Mouse (Mus musculus) stomach, postnatal 0 days (tissue): ENCODE measurements around the gene Slc46a1. TPM values are rescaled to one million over a fixed set of nuclear protein-coding genes. Genes with fewer than 3 reads are reported as not detected.
A peak's percentile ranks its signal among the peaks of the same experiment; 100 is the strongest.

Source experiments
- ATAC-seq: fragments of 200-750 bp; cut with Nextera tagmentation; 2 replicates; pipeline ENCODE4 v1.8.0; 2017; ENCODE audit not compliant: low FRiP score, low TSS enrichment
- DNase-seq: peaks from one replicate; pipeline ENCODE4 v3.0.0-alpha.2; 2016; ENCODE audit warnings: low spot score
- H3K27ac ChIP-seq: fragments of 300-500 bp; sonication (generic); replicated peaks from 2 replicates; pipeline ENCODE4 v1.5.1; 2014; ENCODE audit warnings: mild to moderate bottlenecking, control low read depth
- H3K27me3 ChIP-seq: fragments of 300-500 bp; sonication (generic); 2 replicates; pipeline ENCODE4 v1.6.1; 2014; ENCODE audit warnings: low read length; ENCODE audit not compliant: control insufficient read depth, insufficient read depth
- H3K36me3 ChIP-seq: fragments of 300-500 bp; sonication (generic); 2 replicates; pipeline ENCODE4 v1.6.1; 2014; ENCODE audit warnings: low read length, mixed read lengths; ENCODE audit not compliant: control insufficient read depth, insufficient read depth
- H3K4me1 ChIP-seq: fragments of 300-500 bp; sonication (generic); replicated peaks from 2 replicates; pipeline ENCODE4 v1.6.1; 2014; ENCODE audit warnings: antibody characterized with exemption; ENCODE audit not compliant: control insufficient read depth, insufficient read depth
- H3K4me2 ChIP-seq: fragments of 300-500 bp; sonication (generic); replicated peaks from 2 replicates; pipeline ENCODE4 v1.6.1; 2014; ENCODE audit warnings: low read depth, mild to moderate bottlenecking, control low read depth, moderate library complexity
- H3K4me3 ChIP-seq: fragments of 300-500 bp; sonication (generic); 2 replicates; pipeline ENCODE4 v1.5.1; 2014; ENCODE audit warnings: low read depth, low read length, control low read depth
- H3K9ac ChIP-seq: fragments of 300-500 bp; sonication (generic); 2 replicates; pipeline ENCODE4 v1.6.1; 2014; ENCODE audit warnings: mild to moderate bottlenecking, low read length, control low read depth, mixed read lengths
- H3K9me3 ChIP-seq: fragments of 300-500 bp; sonication (generic); 2 replicates; pipeline ENCODE4 v1.6.1; 2016; ENCODE audit warnings: low read length; ENCODE audit not compliant: control insufficient read depth
- CTCF ChIP-seq: IDR thresholded peaks from 2 replicates; pipeline ENCODE4 v1.5.1; 2016; ENCODE audit warnings: antibody characterized with exemption, low read depth, mild to moderate bottlenecking, moderate library complexity
- EP300 ChIP-seq: optimal IDR thresholded peaks from 2 replicates; pipeline ENCODE3; 2016; ENCODE audit warnings: antibody characterized with exemption
- WGBS: fragments of 180-500 bp; shearing (Covaris S2); extraction: QIAGEN DNeasy Blood & Tissue Kit; methylation state at CpG from one replicate; pipeline ENCODE4 v1.1.7; 2014; 5-methylcytosine and 5-hydroxymethylcytosine counted together
- polyA plus RNA-seq: library from polyadenylated mRNA; unstranded; fragments of >200 nt; fragmentation: Nextera tagmentation; extraction: Ambion mirVana; gene quantifications from 2 replicates; pipeline ENCODE4 v1.2.1, GENCODE M21; 2015

Slc46a1 gene
- polyA plus RNA-seq, 1 experiment from 2014 or later = 16.9 TPM

DNA sequence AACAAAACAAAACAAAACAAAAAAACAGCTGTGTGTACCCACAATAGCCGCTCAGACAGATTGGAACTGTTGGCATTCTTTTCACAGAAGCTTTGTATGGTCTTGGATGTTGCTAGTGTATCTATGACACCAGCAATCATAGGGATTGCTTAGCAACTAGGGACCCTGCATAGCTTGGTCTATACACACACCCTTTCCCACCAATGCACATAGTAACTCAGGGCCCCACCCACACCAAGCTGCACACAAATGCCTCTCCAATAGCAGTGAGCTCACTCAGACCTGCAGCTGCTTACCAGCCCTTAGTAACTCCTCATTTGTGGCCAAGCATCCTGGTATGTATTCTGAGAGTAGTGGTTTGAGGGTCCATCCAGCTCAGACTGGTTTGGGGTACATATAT lies 17.3 kb upstream of the Slc46a1 start:
- DNase-seq (no peak), ATAC-seq (no peak)
- Histone ChIP-seq H3K4me3 (no peak overlapping the region), H3K9ac (no peak overlapping the region), H3K4me1 (no peaks in the 10 kb centered on the region), H3K27me3 (no peaks in the 10 kb centered on the region), H3K36me3 (no peaks in the 10 kb centered on the region), H3K4me2 (no peak overlapping the region), H3K9me3 (no peaks in the 10 kb centered on the region), H3K27ac (no peak overlapping the region)
- 71% methylated on average over 1 of the region's 1 CpGs for WGBS
- TF ChIP-seq EP300 (no peak), CTCF (no peak)

GRCm38 (mm10) chr11:78450337-78450736 lies 15.2 kb upstream of the Slc46a1 start:
- H3K4me1 ChIP-seq = no peaks in the 10 kb centered on the region
- H3K4me3 ChIP-seq = no peak overlapping the region
- H3K36me3 ChIP-seq = no peaks in the 10 kb centered on the region
- no peak for TF ChIP-seq EP300
- TF ChIP-seq CTCF = no peak
- H3K4me2 ChIP-seq = no peak overlapping the region
- DNase-seq = no peak
- H3K27me3 ChIP-seq = no peaks in the 10 kb centered on the region
- no peaks in the 10 kb centered on the region for H3K9me3 ChIP-seq
- 42% methylated on average over 2 of the region's 2 CpGs for WGBS
- H3K27ac ChIP-seq = no peak overlapping the region
- H3K9ac ChIP-seq = no peak overlapping the region
- ATAC-seq = no peak

DNA sequence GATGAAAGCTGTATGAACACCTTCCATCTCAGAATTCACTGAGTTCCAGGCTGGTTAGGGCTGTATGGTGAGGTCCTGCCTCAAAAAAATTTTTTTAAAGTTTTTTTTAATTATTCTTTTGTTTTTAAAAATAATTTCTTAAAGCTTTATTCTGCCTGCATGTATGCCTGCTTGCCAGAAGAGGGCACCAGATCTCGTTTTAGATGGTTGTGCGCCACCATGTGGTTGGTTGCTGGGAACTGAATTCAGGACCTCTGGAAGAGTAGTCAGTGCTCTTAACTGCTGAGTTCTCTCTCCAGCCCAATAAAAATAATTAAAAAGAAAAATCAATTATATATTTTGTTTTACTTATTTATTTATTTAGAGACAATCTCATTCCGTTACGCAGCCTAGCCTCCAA lies 11.8 kb upstream of the Slc46a1 start:
- Histone ChIP-seq H3K4me2 (no peak overlapping the region), H3K36me3 (no peaks in the 10 kb centered on the region), H3K4me3 (no peak overlapping the region), H3K27ac (no peak overlapping the region), H3K9me3 (no peaks in the 10 kb centered on the region), H3K9ac (no peak overlapping the region), H3K27me3 (no peaks in the 10 kb centered on the region), H3K4me1 (no peaks in the 10 kb centered on the region)
- no peak for TF ChIP-seq EP300
- peak; percentile 96 for TF ChIP-seq CTCF
- ATAC-seq = no peak
- WGBS = 16% methylated on average over 4 of the region's 4 CpGs
- peak; percentile 74 for DNase-seq

GRCm38 (mm10) chr11:78454276-78454675 lies 11.2 kb upstream of the Slc46a1 start:
- 68% methylated on average over 7 of the region's 7 CpGs for WGBS

GRCm38 (mm10) chr11:78455308-78455707 lies 10.2 kb upstream of the Slc46a1 start:
- Histone ChIP-seq H3K4me1 (no peaks in the 10 kb centered on the region), H3K27me3 (no peaks in the 10 kb centered on the region), H3K27ac (no peak overlapping the region), H3K9me3 (no peaks in the 10 kb centered on the region), H3K4me3 (no peak overlapping the region), H3K4me2 (no peak overlapping the region), H3K9ac (no peak overlapping the region), H3K36me3 (no peaks in the 10 kb centered on the region)
- WGBS = 23% methylated on average over 5 of the region's 5 CpGs
- ATAC-seq (no peak), DNase-seq (peak; percentile 54)
- no peak for TF ChIP-seq EP300
- peak; percentile 79 for TF ChIP-seq CTCF

More at GRCm38 (mm10) chr11:78454276-78454675, 11.2 kb upstream of the Slc46a1 start:
- Histone ChIP-seq H3K9me3 (no peaks in the 10 kb centered on the region), H3K4me1 (no peaks in the 10 kb centered on the region), H3K36me3 (no peaks in the 10 kb centered on the region), H3K27me3 (no peaks in the 10 kb centered on the region), H3K9ac (no peak overlapping the region), H3K27ac (no peak overlapping the region), H3K4me3 (no peak overlapping the region), H3K4me2 (no peak overlapping the region)
- ATAC-seq = no peak
- no peak for DNase-seq
- TF ChIP-seq CTCF = no peak

DNA sequence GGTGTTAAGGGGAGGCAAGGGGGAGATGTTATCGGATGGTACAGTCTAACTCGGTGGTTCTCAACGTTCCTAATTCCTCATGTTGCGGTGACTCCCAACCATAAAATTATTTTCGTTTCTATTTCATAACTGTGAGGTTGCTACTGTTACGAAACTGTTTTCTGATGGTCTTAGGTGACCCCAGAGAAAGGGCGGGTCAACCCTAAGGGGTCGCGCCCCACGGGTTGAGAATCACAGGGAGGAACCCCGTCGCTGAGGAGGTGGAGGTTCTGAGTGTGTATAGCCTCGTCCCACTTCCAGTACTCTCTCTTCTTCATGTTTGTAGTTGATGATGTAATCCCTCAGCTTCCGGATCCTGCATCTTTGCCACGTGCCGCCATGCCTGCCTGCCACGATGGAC lies 6.8 kb upstream of the Slc46a1 start:
- no peak for ATAC-seq
- Histone ChIP-seq H3K27ac (no peak overlapping the region), H3K4me3 (no peak overlapping the region), H3K4me1 (no peaks in the 10 kb centered on the region), H3K27me3 (no peaks in the 10 kb centered on the region), H3K9me3 (no peaks in the 10 kb centered on the region), H3K36me3 (no peaks in the 10 kb centered on the region), H3K4me2 (no peak overlapping the region), H3K9ac (no peak overlapping the region)
- TF ChIP-seq EP300 = no peak
- TF ChIP-seq CTCF = no peak
- no peak for DNase-seq
- 78% methylated on average over 17 of the region's 17 CpGs for WGBS
